Mouse (Mus musculus) cerebellum, adult 2 months (tissue): ENCODE data around the gene Ppp1r3f. TPM values are rescaled to one million over a fixed set of nuclear protein-coding genes. Genes with fewer than 3 reads are reported as not detected.

Experiments
- DNase-seq, 2 experiments: peaks; one replicate each; pipeline ENCODE4 v3.0.0; 2021
- H3K27ac ChIP-seq: fragments of 200-500 bp; 2 replicates; pipeline ENCODE4 v1.5.1; 2012; ENCODE audit warnings: low read length, control low read depth, inconsistent platforms; ENCODE audit not compliant: insufficient read depth
- H3K27me3 ChIP-seq: fragments of 200-500 bp; 2 replicates; pipeline ENCODE4 v1.6.1; 2012; ENCODE audit warnings: inconsistent platforms, mild to moderate bottlenecking, low read length, moderate library complexity; ENCODE audit not compliant: control insufficient read depth, insufficient read depth
- H3K4me1 ChIP-seq: fragments of 200-500 bp; 2 replicates; pipeline ENCODE4 v1.6.1; 2011; ENCODE audit warnings: low read length; ENCODE audit not compliant: control insufficient read depth, insufficient read depth
- H3K4me3 ChIP-seq: fragments of 200-500 bp; replicated peaks from 2 replicates; pipeline ENCODE3; 2011; ENCODE audit warnings: mild to moderate bottlenecking, low read depth, low read length, control low read depth; ENCODE audit not compliant: insufficient read depth
- CTCF ChIP-seq: fragments of 200-500 bp; IDR thresholded peaks from 2 replicates; pipeline ENCODE4 v1.5.1; 2011; ENCODE audit warnings: low read depth, mild to moderate bottlenecking, control low read depth, low read length, moderate library complexity, borderline replicate concordance; ENCODE audit not compliant: insufficient read depth
- POLR2A ChIP-seq: fragments of 200-500 bp; IDR thresholded peaks from 2 replicates; pipeline ENCODE4 v1.6.1; 2011; ENCODE audit warnings: low read length, control low read depth, borderline replicate concordance; ENCODE audit not compliant: insufficient read depth
- WGBS: fragments of 180-500 bp; shearing (Covaris S2); methylation state at CpG from one replicate; pipeline ENCODE4 v1.1.7; 2018; 5-methylcytosine and 5-hydroxymethylcytosine counted together
- polyA plus RNA-seq: library from polyadenylated mRNA; depleted of rRNA; stranded (reverse); fragments of >200 nt; gene quantifications from 2 replicates; pipeline ENCODE4 v1.2.3, GENCODE M21; 2012; rRNA removed

Ppp1r3f gene
- 20.6 and 21.4 TPM in 2 replicates for polyA plus RNA-seq

DNA sequence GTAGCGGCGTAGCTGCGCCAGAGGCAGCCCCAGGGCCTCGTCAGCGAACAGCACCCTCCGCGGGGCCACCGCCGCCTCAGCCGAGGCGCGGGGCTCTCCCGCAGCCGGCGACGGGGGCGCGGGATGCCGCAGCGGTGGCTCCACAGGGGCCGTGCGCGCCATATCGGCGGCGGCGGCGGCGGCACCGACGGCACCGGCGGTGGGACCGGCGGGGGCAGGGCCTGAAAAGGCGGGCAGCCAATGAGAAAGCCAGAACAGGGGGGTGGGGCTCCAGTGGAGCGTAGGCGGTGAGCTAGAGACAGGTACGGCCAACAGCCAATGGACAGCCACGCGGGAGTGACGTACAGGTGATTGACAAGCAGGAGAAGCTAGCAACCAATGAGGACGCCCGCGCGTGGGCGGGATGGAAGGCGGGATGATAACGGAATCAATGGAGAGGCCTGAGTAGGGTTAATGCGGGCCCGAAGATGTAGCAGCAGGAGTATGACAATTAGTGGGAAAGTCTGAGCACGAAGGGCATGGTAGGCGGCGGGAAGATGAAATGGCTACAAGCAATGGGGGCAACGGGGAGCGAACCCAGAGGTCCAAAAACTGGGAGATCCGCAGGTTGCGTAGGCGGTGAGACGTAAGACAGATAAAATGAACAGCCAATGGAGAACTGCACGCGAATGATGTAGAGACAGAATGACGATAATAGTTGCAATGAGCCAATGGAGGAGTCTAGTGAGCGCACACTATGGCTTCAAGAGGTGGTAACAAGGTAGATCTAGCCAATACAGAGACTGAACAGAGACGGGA is at the start of gene Ppp1r3f:
Ppp1r3f (minus strand) TSS at position 197 of the 798 bp plus-strand sequence.
- WGBS = 8% methylated on average over 64 of the region's 65 CpGs

DNA sequence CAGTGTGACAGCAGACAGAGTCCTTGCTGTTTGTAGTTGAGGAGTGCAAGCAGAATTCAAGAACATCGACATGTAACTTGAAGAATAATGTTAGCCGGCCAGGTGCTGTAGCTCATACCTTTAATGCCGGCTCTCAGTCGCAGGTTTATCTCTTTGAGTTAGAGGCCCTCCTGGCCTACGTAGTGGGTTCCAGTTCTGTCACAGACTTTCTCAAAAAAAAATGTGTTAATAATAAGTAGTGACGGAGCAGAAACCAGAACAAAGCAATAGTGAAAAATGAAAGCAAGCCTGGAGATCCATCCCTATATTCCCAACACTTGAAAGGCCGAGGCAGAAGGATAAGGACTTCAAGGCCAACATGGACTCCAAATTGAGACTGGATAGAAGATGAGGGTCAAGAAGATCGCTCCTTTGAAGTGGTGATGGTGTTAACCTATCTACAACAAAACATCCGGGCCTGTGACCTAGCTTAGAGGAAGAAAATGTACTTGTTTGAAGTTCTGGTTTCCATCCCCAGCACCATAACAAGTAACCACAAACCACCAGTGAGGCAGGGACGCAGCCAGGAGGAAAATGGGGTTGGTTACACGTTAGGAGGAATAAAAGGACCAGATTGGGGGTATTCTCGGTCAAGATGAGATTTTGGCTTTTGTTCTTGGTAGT is 43.9 kb upstream of the Ppp1r3f start:
- TF ChIP-seq POLR2A (no peak), CTCF (no peak)
- no peak for DNase-seq
- H3K4me1 ChIP-seq = no peaks in the 10 kb centered on the region
- no peak overlapping the region for H3K27ac ChIP-seq
- no peak overlapping the region for H3K4me3 ChIP-seq
- no peaks in the 10 kb centered on the region for H3K27me3 ChIP-seq
- WGBS = 85% methylated on average over 12 of the region's 12 CpGs

More for the DNA sequence above, at the start of gene Ppp1r3f:
- Histone ChIP-seq H3K27ac (peak within 1 kb of the TSS; percentile 96), H3K27me3 (no peaks in the 10 kb centered on the region), H3K4me1 (0 out of 2 replicates have a peak, but pooled peaks cover under 1% of the 10 kb centered on the region), H3K4me3 (peak within 1 kb of the TSS; percentile 91)
- peak; percentile 94 to 98 for DNase-seq
- TF ChIP-seq CTCF (no peak), POLR2A (peak; percentile 39; the same call in 1 of the 2 replicates)

DNA sequence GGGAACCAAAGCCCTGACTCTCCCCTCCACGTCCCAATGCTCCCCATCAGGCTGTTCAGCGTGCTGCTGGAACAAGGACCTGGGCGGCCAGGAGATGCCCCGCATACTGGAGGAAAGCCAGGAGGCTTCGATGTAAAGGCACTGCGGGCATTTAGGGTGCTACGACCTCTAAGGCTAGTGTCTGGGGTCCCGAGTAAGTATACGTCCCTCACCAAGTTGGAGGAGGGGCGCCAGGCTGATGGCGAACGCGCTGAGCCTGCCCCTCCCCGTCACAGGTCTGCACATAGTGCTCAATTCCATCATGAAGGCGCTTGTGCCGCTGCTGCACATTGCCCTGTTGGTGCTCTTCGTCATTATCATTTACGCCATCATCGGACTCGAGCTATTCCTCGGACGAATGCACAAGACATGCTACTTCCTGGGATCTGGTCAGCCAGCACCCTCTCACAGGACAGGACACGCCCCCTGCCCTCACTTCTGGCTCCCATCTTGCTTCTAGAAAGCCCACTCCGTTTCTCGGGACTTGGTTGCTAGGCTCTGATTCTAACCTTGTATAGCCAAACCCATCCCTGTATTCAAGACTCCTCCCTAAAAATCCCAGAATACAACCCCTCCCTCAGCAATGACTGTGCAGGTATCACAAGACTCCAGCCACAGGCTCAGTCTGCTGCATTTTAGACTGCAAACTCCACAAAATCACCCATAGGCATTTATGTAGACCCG is 36.6 kb upstream of the Ppp1r3f start:
- TF ChIP-seq POLR2A = no peak
- no peak for TF ChIP-seq CTCF
- Histone ChIP-seq H3K4me3 (peak overlapping the region; percentile 72), H3K27ac (no peak overlapping the region), H3K4me1 (no peaks in the 10 kb centered on the region), H3K27me3 (no peaks in the 10 kb centered on the region)
- peak; percentile 27 to 46 for DNase-seq
- 13% methylated on average over 26 of the region's 26 CpGs for WGBS

DNA sequence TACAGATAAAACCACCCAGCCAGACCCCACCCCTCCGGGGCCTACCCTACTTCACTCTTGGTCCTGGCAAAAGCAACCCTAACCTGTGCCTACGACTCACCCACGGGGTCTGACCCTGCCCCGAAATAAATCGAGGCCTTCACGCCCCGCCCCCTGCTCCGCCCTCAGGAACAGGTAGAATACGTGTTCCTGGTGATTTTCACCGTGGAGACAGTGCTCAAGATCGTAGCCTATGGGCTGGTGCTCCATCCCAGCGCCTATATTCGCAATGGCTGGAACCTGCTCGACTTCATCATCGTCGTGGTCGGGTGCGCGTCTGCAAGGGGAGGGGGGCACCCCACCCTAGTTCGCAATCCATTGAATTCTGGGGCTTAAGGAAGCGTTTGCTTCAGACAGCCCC is 36.0 kb upstream of the Ppp1r3f start:
- TF ChIP-seq CTCF = no peak
- TF ChIP-seq POLR2A = 0 out of 2 replicates have a peak, but pooled peaks have one; percentile 18
- peak; percentile 29 to 35 for DNase-seq
- WGBS = 8% methylated on average over 21 of the region's 21 CpGs
- Histone ChIP-seq H3K4me3 (peak overlapping the region; percentile 72), H3K27ac (no peak overlapping the region), H3K27me3 (no peaks in the 10 kb centered on the region), H3K4me1 (no peaks in the 10 kb centered on the region)

DNA sequence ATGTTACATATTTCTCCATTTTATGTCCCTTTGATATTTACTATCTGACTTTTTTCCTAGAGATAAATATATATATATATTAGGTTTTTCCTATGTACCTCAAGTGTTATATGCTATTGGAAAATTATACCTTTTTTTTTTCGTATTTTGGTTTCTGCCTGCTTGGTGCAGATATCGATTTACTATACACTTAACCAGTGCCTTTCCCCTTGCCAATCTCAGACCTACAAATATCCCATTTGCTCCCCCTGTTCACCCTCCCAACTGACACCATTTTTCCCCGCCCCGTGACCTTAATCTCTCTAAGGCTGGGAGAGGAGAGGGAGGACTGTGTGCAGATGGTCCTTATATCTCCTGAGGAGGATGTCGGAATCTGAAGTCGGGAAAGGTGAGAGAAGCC is 32.7 kb upstream of the Ppp1r3f start, which contains the start of gene Cacna1f:
Cacna1f (plus strand) TSS at position 301 of the 400 bp plus-strand sequence.
- TF ChIP-seq CTCF = no peak
- TF ChIP-seq POLR2A = no peak
- Histone ChIP-seq H3K27ac (no peak within 1 kb of the TSS), H3K4me1 (peaks cover 3% of the 10 kb centered on the region; the same call in 1 of the 2 replicates), H3K27me3 (no peaks in the 10 kb centered on the region), H3K4me3 (no peak within 1 kb of the TSS)
- no peak for DNase-seq
- 81% methylated on average over 6 of the region's 6 CpGs for whole genome bisulfite sequencing

DNA sequence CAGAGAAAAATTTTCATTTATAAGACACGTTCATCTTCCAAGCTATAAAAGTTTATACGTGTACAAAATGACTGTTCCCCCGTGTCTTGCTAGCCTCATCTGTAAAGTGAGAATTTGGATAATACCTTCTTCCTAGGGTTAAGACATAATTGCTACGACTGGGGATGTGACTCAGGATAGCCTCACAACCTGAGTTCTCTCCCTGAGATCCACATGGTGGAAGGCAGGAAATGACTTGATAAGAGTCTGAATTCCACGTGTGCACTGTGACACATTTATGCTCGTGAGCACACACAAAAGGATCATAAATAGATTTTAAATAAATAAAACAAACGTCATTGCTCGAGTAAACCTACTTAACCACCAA is 31.5 kb upstream of the Ppp1r3f start:
- no peak overlapping the region for H3K4me3 ChIP-seq
- H3K27ac ChIP-seq = no peak overlapping the region
- H3K4me1 ChIP-seq = peaks cover 3% of the 10 kb centered on the region; the same call in 1 of the 2 replicates
- no peaks in the 10 kb centered on the region for H3K27me3 ChIP-seq
- DNase-seq = no peak
- 40% methylated on average over 8 of the region's 8 CpGs for WGBS
- TF ChIP-seq POLR2A = no peak
- no peak for TF ChIP-seq CTCF

DNA sequence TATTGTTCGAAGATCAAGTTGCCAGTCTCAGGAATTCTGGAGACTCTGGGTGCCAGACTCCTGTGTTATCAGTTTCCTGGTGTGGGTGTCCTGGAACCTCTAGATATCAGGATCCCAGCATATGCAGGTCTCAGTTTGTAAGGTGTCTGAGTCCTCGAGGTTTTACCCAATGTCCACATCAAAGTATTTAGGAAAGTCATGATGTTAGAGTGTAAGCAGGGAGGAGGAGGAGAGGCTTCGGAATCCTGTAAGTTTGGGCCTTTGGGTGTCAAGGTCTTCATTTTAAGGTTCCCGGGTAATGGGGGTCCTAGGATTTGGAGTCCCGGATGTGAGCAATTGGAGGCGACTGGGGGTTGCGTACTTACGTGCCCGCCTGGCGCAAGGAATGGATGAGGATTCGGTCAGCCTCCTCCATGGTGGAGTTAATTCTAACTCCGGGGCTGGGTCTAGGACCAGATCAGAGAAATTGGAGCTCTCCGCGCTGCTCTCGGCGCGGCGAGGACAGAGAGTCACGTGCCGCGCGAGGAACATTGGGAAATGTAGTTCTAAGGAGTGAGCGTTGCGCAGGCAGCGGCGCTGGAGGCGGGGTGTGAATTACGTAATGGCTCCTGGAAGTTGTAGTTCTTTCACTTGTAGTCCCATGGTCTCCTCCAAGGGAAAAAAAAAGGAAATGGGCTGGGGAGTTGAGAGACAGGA is 30.9 kb upstream of the Ppp1r3f start, which contains the start of gene Ccdc22:
Ccdc22 (minus strand) TSS at position 639 of the 696 bp plus-strand sequence.
- TF ChIP-seq CTCF (no peak), POLR2A (peak; percentile 50; the same call in 1 of the 2 replicates)
- Histone ChIP-seq H3K4me1 (peaks cover 3% of the 10 kb centered on the region; the same call in 1 of the 2 replicates), H3K4me3 (peak within 1 kb of the TSS; percentile 76), H3K27me3 (no peaks in the 10 kb centered on the region), H3K27ac (peak within 1 kb of the TSS; percentile 32; the same call in 1 of the 2 replicates)
- DNase-seq = peak; percentile 80 to 89
- 8% methylated on average over 28 of the region's 28 CpGs for WGBS

DNA sequence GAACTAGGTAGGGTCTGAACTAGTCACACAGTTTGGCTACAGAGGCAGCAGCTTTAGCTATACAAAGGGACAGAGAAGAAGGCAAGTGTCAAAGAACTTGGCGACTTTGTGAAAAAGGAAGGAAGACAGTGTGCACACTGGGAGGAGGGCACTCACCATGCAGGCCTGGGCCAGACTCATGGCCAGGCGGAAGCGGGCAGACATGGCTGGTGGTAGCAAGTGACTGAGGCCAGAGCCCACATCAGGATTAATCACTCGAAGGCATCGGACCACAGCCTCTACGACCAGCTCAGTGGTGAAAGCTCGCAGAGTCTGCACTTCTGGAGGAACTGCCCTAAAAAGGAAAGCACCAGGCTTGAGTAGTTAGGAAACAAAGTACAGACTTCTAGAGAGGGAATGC is 29.9 kb upstream of the Ppp1r3f start:
- Histone ChIP-seq H3K27ac (no peak overlapping the region), H3K4me1 (peaks cover 3% of the 10 kb centered on the region; the same call in 1 of the 2 replicates), H3K4me3 (no peak overlapping the region), H3K27me3 (no peaks in the 10 kb centered on the region)
- 89% methylated on average over 7 of the region's 7 CpGs for WGBS
- TF ChIP-seq POLR2A (no peak), CTCF (no peak)
- DNase-seq = no peak
